Mouse (Mus musculus) G1E-ER4 (cell line): Measurements from ENCODE around the gene Anks4b. TPM values are rescaled to one million over a fixed set of nuclear protein-coding genes. Genes with fewer than 3 reads are reported as not detected.

Experiments used
- GATA1 ChIP-seq: IDR thresholded peaks from one replicate; pipeline ENCODE4 v1.8.0; 2012; ENCODE audit warnings: low read length, inconsistent platforms
- polyA plus RNA-seq: library from polyadenylated mRNA; stranded (reverse); fragments of >175 nt; gene quantifications from 2 replicates; pipeline ENCODE4 v1.2.3, GENCODE M21; 2012

Anks4b gene
- polyA plus RNA-seq, 1 experiment, result not detected

DNA sequence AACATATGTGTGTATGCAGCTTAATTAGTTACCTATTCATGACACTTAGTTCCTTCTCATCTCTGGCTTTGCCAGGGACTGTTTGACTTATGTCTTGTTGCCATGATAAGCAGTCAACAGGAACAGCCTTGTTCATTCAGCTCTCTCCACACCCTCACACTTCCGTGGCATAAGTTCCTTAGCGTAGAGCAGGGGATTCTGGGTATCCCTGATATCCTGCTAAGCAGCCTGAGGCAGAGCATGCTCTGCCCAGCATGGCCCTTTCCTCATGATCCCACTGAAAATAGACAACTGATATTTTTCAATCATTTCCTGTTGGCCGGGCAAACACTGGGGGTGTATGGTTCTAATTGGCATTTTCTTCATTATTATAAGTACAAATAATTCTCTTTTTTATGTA lies 4.0 kb downstream of the Anks4b start:
- TF ChIP-seq GATA1, result no peak

DNA sequence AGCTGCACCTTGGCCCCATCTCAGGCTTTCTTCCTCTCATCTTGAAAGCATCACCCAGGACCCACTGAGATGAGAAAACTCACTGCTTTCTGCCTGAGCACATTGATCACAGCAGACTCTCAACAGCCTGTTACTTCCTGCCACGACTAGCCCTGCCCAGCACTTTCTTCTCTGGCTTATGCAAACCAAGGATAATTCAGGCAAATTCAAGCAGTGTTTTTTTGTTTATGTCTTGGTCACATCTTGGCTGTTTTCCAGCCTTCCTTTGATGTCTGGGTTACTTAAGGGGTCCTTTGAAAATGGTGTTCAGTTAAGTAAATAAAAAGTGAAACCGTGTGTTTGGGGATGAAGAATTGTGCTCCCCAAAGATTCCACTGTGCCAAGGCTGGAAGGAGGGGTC lies 5.3 kb downstream of the Anks4b start:
- no peak for TF ChIP-seq GATA1

DNA sequence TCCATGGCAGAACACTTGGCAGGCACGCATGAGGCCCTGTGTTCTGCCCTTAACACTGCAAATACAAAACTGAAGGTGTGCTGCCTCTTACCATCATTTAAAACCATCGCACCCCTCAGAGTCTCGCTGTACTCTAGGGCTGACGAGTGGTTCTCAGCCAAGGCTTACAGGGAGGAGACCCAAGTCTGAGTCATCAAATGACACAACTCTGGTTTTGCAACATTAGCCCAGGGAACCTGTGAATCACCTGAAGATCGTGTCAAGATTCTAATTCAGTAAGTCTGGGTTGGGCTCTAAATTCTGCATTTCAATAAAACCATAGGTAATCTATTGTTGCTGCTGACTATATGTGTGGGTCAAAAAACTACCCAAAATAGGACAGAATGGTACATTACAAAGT lies 6.9 kb downstream of the Anks4b start:
- no peak for TF ChIP-seq GATA1

DNA sequence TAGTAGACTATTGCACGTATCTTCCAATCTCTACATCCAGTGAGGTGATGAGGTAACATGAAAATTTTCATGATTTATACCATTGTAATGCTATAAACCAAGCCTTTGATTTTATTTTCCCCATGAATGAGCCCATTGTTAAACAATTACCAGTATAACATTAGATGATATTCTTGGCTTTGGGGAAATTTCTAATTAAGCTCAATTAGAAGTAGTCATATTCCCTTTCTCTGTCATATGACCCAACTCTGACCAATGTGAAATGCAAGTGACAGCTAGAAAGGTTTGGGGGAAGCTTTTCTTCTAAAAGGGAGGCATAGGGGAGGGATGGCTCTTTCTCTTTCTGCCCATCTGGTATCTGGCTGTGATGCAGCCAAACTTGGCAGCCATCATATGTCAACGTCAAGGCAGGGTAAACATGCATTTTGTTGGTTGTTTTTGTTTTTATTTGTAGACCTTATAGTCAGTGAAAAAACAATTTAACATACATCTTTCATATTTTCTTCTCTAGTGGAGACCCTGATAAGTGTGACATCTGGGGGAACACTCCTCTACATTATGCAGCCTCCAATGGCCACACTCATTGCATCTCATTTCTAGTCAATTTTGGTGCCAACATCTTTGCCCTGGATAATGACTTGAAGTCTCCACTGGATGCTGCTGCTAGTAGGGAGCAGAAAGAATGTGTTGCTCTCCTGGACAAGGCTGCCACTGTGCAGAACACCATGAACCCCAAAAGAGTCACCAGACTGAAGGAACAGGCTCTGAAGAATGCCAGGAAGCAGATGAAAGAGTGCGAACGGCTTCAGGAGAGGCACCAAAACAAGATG lies 8.0 kb downstream of the Anks4b start:
- TF ChIP-seq GATA1, result no peak

DNA sequence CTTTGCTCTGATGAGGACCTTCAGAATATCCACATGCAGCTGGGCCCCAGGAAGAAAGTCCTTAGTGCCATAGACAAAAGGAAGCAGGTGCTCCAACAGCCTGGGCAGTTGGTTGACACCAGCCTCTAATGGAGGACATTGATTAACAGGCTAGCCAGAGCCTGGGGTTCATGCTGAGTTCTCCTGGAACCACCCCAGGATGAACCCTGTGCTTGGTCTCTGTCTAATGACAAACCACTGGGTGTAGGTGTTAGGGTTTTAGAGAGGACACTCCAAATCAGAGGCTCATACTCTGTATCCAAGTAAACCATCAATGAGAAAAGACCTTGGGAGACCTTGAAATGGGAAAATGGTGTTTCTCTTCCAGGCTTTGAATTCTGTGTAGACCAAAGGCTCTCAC lies 9.2 kb downstream of the Anks4b start:
- no peak for TF ChIP-seq GATA1

- TF ChIP-seq GATA1, result no peak
Measured at GRCm38 (mm10) chr7:120188946-120189345, 15.3 kb downstream of the Anks4b start.

GRCm38 (mm10) chr7:120189369-120190149 lies 15.9 kb downstream of the Anks4b start:
- no peak for TF ChIP-seq GATA1

GRCm38 (mm10) chr7:120190150-120190665 lies 16.6 kb downstream of the Anks4b start:
- TF ChIP-seq GATA1, result no peak

DNA sequence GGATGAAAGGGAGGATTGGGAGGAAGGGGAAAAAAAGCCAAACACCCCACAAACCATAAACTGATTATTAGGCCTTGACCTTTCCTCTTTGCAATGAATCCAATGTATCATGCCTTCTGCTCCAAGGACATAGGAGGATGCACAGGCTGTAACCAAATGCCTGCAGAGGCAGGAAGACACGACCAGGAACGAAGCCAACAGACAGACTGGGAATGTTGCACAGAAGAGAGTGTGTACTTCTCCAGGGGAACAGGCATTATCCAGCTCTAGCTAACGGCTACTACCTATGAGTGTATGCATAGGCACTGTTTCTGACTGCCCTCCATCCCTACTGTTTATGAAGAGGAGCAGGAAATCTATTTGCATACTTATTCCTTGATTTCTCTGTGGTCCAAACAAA lies 18.5 kb downstream of the Anks4b start:
- TF ChIP-seq GATA1, result no peak

- TF ChIP-seq GATA1, result no peak
Measured at GRCm38 (mm10) chr7:120192816-120193215, 19.2 kb downstream of the Anks4b start.

- no peak for TF ChIP-seq GATA1
Measured at GRCm38 (mm10) chr7:120195207-120195606, 21.5 kb downstream of the Anks4b start.

GRCm38 (mm10) chr7:120201231-120201744 lies 27.6 kb downstream of the Anks4b start:
- TF ChIP-seq GATA1, result no peak

DNA sequence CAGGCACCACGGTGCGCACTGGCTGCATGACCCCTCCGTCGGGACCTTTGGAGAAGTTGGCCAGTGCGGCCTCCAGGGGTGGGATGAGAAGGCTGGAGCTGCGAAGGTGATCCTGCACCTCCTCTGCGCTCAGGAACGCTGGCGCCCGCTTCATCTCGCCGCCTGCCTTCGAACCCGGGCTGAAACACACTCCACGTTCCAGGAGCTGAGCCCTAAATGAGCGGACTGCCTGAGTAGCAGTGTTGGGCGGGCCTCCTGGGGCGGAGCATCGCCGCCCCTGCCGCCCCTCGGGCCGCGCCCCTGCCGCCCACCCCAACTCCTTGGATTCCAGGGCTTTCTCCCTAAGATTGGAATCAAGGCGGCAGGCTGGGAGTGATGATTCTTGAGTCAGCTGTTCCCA lies 28.1 kb downstream of the Anks4b start, which contains the start of gene Crym:
TSS of gene Crym (minus strand) at position 341 of the 400 bp plus-strand sequence.
- TF ChIP-seq GATA1, result no peak

GRCm38 (mm10) chr7:120203789-120204188 lies 30.1 kb downstream of the Anks4b start, which contains the start of gene Abca14:
TSS of gene Abca14 (plus strand) at chr7:120203961.
- TF ChIP-seq GATA1, result no peak

GRCm38 (mm10) chr7:120205989-120206388 lies 32.3 kb downstream of the Anks4b start:
- no peak for TF ChIP-seq GATA1

- no peak for TF ChIP-seq GATA1
Measured at GRCm38 (mm10) chr7:120228541-120228940, 54.9 kb downstream of the Anks4b start.

Other genes starting within 250 kb of the Anks4b start
- gene Dnah3, start 78.6 kb upstream of the Anks4b start, polyA plus RNA-seq, result not detected in 2 replicates
- not detected in 2 replicates for gene Tmem159, start 71.5 kb upstream of the Anks4b start, polyA plus RNA-seq
- not detected in 2 replicates for gene Zp2, start 28.6 kb upstream of the Anks4b start, polyA plus RNA-seq
- gene Crym, start 28.3 kb downstream of the Anks4b start, polyA plus RNA-seq, result not detected in 2 replicates
- gene Abca14, start 30.1 kb downstream of the Anks4b start, polyA plus RNA-seq, result not detected in 2 replicates
- not detected in 2 replicates for gene Abca15, start 154.8 kb downstream of the Anks4b start, polyA plus RNA-seq
- not detected in 2 replicates for gene Abca16, start 235.8 kb downstream of the Anks4b start, polyA plus RNA-seq